Mouse (Mus musculus): ENCODE results near the gene Ino80d. TPM values are rescaled to one million over a fixed set of nuclear protein-coding genes. Genes with fewer than 3 reads are reported as not detected.

The Ino80d gene
- polyA plus RNA-seq, 1 experiment from 2014 or later, result 13.8 TPM

GRCm38 (mm10) chr1:62993348-62993747 lies 121.1 kb downstream of the Ino80d start:
- Histone ChIP-seq H3K4me2 (no peak overlapping the region), H3K9me3 (replicated peaks; ENCODE audit: control insufficient read depth, low read length) (0 out of 2 replicates have a peak, but pooled peaks cover 2% of the 10 kb centered on the region), H3K4me1 (ENCODE audit: control insufficient read depth, insufficient read depth, low read length) (peaks cover 9% of the 10 kb centered on the region), H3K27ac (ENCODE audit: low read depth, low read length) (peak overlapping the region; percentile 81), H3K4me3 (ENCODE audit: low read depth, low read length) (no peak overlapping the region), H3K27me3 (ENCODE audit: control insufficient read depth, insufficient read depth, low read length) (no peaks in the 10 kb centered on the region), H3K9ac (ENCODE audit: low read depth, low read length) (no peak overlapping the region), H3K36me3 (ENCODE audit: control insufficient read depth, insufficient read depth, low read length) (no peaks in the 10 kb centered on the region)
- 25% methylated on average over 1 of the region's 1 CpGs for WGBS (ENCODE audit: insufficient replicate concordance)
- 0 out of 2 replicates have a peak, but pooled peaks have one; percentile 25 for ATAC-seq (replicated peaks; ENCODE audit: insufficient number of reproducible peaks, low FRiP score, low TSS enrichment)

GRCm38 (mm10) chr1:62992648-62993047 lies 121.8 kb downstream of the Ino80d start:
- Histone ChIP-seq H3K36me3 (ENCODE audit: control insufficient read depth, insufficient read depth, low read length) (no peaks in the 10 kb centered on the region), H3K4me2 (0 out of 2 replicates have a peak overlapping the region, but pooled peaks have one; percentile 20), H3K4me1 (ENCODE audit: control insufficient read depth, insufficient read depth, low read length) (peaks cover 9% of the 10 kb centered on the region), H3K4me3 (ENCODE audit: low read depth, low read length) (no peak overlapping the region), H3K9ac (ENCODE audit: low read depth, low read length) (no peak overlapping the region), H3K27me3 (ENCODE audit: control insufficient read depth, insufficient read depth, low read length) (no peaks in the 10 kb centered on the region), H3K27ac (ENCODE audit: low read depth, low read length) (peak overlapping the region; percentile 81), H3K9me3 (replicated peaks; ENCODE audit: control insufficient read depth, low read length) (0 out of 2 replicates have a peak, but pooled peaks cover 2% of the 10 kb centered on the region)
- peak; percentile 76 for ATAC-seq (replicated peaks; ENCODE audit: insufficient number of reproducible peaks, low FRiP score, low TSS enrichment)
- WGBS (ENCODE audit: insufficient replicate concordance), result 15% methylated on average over 5 of the region's 5 CpGs

DNA sequence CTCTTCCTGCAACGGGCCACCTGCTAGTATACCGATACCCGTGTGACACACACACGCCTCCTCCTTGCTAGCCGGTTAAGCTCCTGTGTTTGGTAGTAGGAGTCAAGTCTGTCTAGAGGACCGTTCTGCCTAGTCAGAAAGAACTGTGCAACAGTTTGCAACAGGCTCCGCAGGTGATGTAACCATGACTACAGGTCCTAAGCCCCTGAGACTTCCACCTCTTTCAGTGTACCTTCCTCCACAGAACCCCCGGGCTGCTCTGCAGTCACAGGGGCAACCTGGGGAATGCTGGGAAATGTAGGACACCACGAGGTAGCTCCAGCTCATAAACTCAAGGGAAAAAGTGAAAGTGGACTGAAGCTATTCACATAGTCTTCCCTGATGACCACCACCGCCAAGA lies 123.4 kb downstream of the Ino80d start:
- Histone ChIP-seq H3K9me3 (replicated peaks; ENCODE audit: control insufficient read depth, low read length) (0 out of 2 replicates have a peak, but pooled peaks cover 2% of the 10 kb centered on the region), H3K4me2 (no peak overlapping the region), H3K4me3 (ENCODE audit: low read depth, low read length) (no peak overlapping the region), H3K9ac (ENCODE audit: low read depth, low read length) (no peak overlapping the region), H3K27me3 (ENCODE audit: control insufficient read depth, insufficient read depth, low read length) (no peaks in the 10 kb centered on the region), H3K27ac (ENCODE audit: low read depth, low read length) (no peak overlapping the region), H3K4me1 (ENCODE audit: control insufficient read depth, insufficient read depth, low read length) (peaks cover 9% of the 10 kb centered on the region), H3K36me3 (ENCODE audit: control insufficient read depth, insufficient read depth, low read length) (no peaks in the 10 kb centered on the region)
- 84% methylated on average over 10 of the region's 10 CpGs for WGBS (ENCODE audit: insufficient replicate concordance)
- no peak for ATAC-seq (replicated peaks; ENCODE audit: insufficient number of reproducible peaks, low FRiP score, low TSS enrichment)

DNA sequence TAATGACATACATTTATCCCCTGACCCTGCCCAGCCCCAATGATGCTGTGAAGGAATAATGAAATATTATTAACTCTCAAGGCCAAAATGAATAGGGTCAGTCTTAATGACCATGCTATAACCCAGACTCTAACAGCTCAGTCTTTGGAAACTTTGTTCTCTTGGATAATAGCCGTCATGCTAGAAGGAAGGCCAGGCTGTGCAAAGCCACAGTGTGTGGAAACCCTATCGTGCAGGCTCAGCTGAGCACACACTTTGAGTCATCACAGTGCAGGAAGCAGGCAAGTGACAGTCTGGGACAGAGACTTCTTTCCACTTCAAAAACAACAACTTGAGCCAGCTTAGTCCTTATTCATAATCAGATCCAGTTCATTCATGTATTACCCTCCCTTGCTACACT lies 126.9 kb downstream of the Ino80d start:
- Histone ChIP-seq H3K36me3 (ENCODE audit: control insufficient read depth, insufficient read depth, low read length) (no peaks in the 10 kb centered on the region), H3K4me1 (ENCODE audit: control insufficient read depth, insufficient read depth, low read length) (peaks cover 6% of the 10 kb centered on the region), H3K27me3 (ENCODE audit: control insufficient read depth, insufficient read depth, low read length) (no peaks in the 10 kb centered on the region), H3K9ac (ENCODE audit: low read depth, low read length) (no peak overlapping the region), H3K4me2 (no peak overlapping the region), H3K27ac (ENCODE audit: low read depth, low read length) (no peak overlapping the region), H3K9me3 (replicated peaks; ENCODE audit: control insufficient read depth, low read length) (no peaks in the 10 kb centered on the region), H3K4me3 (ENCODE audit: low read depth, low read length) (no peak overlapping the region)
- no peak for ATAC-seq (replicated peaks; ENCODE audit: insufficient number of reproducible peaks, low FRiP score, low TSS enrichment)
- 45% methylated on average over 2 of the region's 2 CpGs for WGBS (ENCODE audit: insufficient replicate concordance)

DNA sequence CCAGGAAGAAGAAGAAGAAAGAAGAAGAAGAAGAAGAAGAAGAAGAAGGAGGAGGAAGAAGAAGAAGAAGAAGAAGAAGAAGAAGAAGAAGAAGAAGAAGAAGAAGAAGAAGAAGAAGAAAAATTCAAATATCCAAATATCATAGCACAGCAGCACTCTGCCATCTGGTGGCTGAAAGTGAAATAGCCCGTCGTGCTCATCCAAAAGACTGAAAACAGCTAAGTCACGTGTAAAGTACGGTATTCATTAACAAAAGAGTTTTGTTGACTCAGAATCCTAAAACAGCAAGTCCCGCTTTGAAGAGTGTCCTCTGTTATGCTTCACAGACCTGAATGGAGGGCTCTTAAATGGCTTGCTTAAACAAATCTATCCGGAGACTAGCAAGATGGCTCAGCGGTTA lies 128.2 kb downstream of the Ino80d start:
- Histone ChIP-seq H3K27ac (ENCODE audit: low read depth, low read length) (no peak overlapping the region), H3K9ac (ENCODE audit: low read depth, low read length) (no peak overlapping the region)
- ATAC-seq (replicated peaks; ENCODE audit: insufficient number of reproducible peaks, low FRiP score, low TSS enrichment), result no peak

GRCm38 (mm10) chr1:62984566-62984965 lies 129.9 kb downstream of the Ino80d start:
- H3K27me3 ChIP-seq (ENCODE audit: control insufficient read depth, insufficient read depth, low read length), result no peaks in the 10 kb centered on the region
- H3K9me3 ChIP-seq (replicated peaks; ENCODE audit: control insufficient read depth, low read length), result no peaks in the 10 kb centered on the region
- H3K36me3 ChIP-seq (ENCODE audit: control insufficient read depth, insufficient read depth, low read length), result no peaks in the 10 kb centered on the region
- peak overlapping the region; percentile 55 for H3K4me2 ChIP-seq
- H3K4me3 ChIP-seq (ENCODE audit: low read depth, low read length), result peak overlapping the region; percentile 25
- 26% methylated on average over 11 of the region's 11 CpGs for WGBS (ENCODE audit: insufficient replicate concordance)
- H3K9ac ChIP-seq (ENCODE audit: low read depth, low read length), result peak overlapping the region; percentile 31
- no peaks in the 10 kb centered on the region; the same call in 1 of the 2 replicates for H3K4me1 ChIP-seq (ENCODE audit: control insufficient read depth, insufficient read depth, low read length)
- no peak for ATAC-seq (replicated peaks; ENCODE audit: insufficient number of reproducible peaks, low FRiP score, low TSS enrichment)
- peak overlapping the region; percentile 59; the same call in 1 of the 2 replicates for H3K27ac ChIP-seq (ENCODE audit: low read depth, low read length)

More for the DNA sequence above, 128.2 kb downstream of the Ino80d start:
- no peaks in the 10 kb centered on the region for H3K27me3 ChIP-seq (ENCODE audit: control insufficient read depth, insufficient read depth, low read length)
- 21% methylated on average over 7 of the region's 7 CpGs for whole genome bisulfite sequencing (ENCODE audit: insufficient replicate concordance)
- peak overlapping the region; percentile 45 for H3K4me2 ChIP-seq
- no peaks in the 10 kb centered on the region; the same call in 1 of the 2 replicates for H3K4me1 ChIP-seq (ENCODE audit: control insufficient read depth, insufficient read depth, low read length)
- H3K36me3 ChIP-seq (ENCODE audit: control insufficient read depth, insufficient read depth, low read length), result no peaks in the 10 kb centered on the region
- no peak overlapping the region for H3K4me3 ChIP-seq (ENCODE audit: low read depth, low read length)
- H3K9me3 ChIP-seq (replicated peaks; ENCODE audit: control insufficient read depth, low read length), result no peaks in the 10 kb centered on the region

DNA sequence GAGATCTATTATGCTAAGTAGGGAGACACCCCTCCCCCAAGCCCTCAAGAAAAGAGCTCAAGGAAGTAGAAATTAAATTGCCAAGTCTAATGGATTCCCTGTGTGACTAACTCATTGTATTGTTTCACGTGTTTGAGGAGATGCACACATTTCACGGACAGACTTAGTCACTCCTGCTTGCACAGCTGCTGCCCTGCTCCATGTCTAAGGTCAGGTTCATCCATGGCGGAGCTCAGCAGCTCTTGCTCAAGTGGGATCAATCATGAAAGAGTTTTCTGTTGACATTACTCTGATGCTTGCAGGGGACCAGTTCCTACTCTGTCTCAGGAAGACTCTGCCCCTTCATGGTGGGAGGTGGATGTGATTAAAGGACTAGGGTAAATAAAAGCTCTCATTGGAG lies 137.7 kb downstream of the Ino80d start:
- Histone ChIP-seq H3K4me3 (ENCODE audit: low read depth, low read length) (no peak overlapping the region), H3K4me2 (no peak overlapping the region), H3K4me1 (ENCODE audit: control insufficient read depth, insufficient read depth, low read length) (no peaks in the 10 kb centered on the region), H3K36me3 (ENCODE audit: control insufficient read depth, insufficient read depth, low read length) (no peaks in the 10 kb centered on the region), H3K27ac (ENCODE audit: low read depth, low read length) (no peak overlapping the region), H3K27me3 (ENCODE audit: control insufficient read depth, insufficient read depth, low read length) (no peaks in the 10 kb centered on the region), H3K9me3 (replicated peaks; ENCODE audit: control insufficient read depth, low read length) (no peaks in the 10 kb centered on the region), H3K9ac (ENCODE audit: low read depth, low read length) (no peak overlapping the region)
- no peak for ATAC-seq (replicated peaks; ENCODE audit: insufficient number of reproducible peaks, low FRiP score, low TSS enrichment)
- WGBS (ENCODE audit: insufficient replicate concordance), result 79% methylated on average over 3 of the region's 3 CpGs

DNA sequence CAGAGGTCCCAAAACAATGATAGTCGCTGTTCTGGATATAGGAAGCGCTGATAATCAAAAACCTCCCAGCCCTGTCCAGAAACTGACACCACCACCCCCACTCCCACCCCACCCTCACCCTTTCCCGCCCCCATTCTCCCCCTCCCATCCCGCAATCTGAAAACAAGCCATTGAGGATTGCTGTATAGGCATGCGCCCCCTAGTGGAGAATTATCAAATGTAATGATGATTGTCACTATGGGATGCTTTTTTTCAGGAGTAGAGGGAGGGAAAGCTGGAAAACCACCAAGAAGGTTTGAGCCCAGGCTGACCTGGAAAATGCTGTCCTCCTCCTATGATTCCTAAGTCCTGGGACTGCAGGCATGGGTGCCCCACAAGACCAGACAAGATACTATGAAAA lies 147.6 kb downstream of the Ino80d start:
- Histone ChIP-seq H3K4me1 (ENCODE audit: control insufficient read depth, insufficient read depth, low read length) (no peaks in the 10 kb centered on the region), H3K4me2 (peak overlapping the region; percentile 44), H3K27me3 (ENCODE audit: control insufficient read depth, insufficient read depth, low read length) (peaks cover 2% of the 10 kb centered on the region; the same call in 1 of the 2 replicates), H3K9me3 (replicated peaks; ENCODE audit: control insufficient read depth, low read length) (no peaks in the 10 kb centered on the region), H3K36me3 (ENCODE audit: control insufficient read depth, insufficient read depth, low read length) (no peaks in the 10 kb centered on the region), H3K9ac (ENCODE audit: low read depth, low read length) (no peak overlapping the region), H3K4me3 (ENCODE audit: low read depth, low read length) (no peak overlapping the region), H3K27ac (ENCODE audit: low read depth, low read length) (no peak overlapping the region)
- 21% methylated on average over 5 of the region's 5 CpGs for whole genome bisulfite sequencing (ENCODE audit: insufficient replicate concordance)
- no peak for ATAC-seq (replicated peaks; ENCODE audit: insufficient number of reproducible peaks, low FRiP score, low TSS enrichment)

DNA sequence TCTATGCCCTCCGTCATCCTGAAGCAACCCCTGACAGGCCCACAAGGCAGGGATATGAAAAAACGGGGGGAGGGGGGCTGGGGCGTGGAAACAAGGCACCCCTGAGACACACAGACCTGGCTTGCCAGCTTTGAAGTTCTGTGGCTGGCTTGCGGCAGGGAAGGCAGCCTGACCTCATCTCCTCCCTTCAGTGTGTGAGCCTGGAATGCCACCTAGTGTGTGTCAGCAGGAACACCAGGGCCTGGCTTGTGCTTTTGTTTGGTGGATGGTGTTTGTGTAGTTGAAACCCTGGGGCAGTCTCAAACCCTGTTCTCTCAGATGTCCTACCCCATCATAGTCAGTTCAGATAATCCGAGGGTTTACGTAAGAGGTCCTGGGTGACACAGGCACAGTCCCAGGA lies 150.2 kb downstream of the Ino80d start:
- no peak overlapping the region for H3K4me2 ChIP-seq
- no peaks in the 10 kb centered on the region for H3K4me1 ChIP-seq (ENCODE audit: control insufficient read depth, insufficient read depth, low read length)
- ATAC-seq (replicated peaks; ENCODE audit: insufficient number of reproducible peaks, low FRiP score, low TSS enrichment), result peak; percentile 61; the same call in 1 of the 2 replicates
- peaks cover 2% of the 10 kb centered on the region; the same call in 1 of the 2 replicates for H3K27me3 ChIP-seq (ENCODE audit: control insufficient read depth, insufficient read depth, low read length)
- no peaks in the 10 kb centered on the region for H3K9me3 ChIP-seq (replicated peaks; ENCODE audit: control insufficient read depth, low read length)
- H3K36me3 ChIP-seq (ENCODE audit: control insufficient read depth, insufficient read depth, low read length), result no peaks in the 10 kb centered on the region
- H3K9ac ChIP-seq (ENCODE audit: low read depth, low read length), result no peak overlapping the region
- no peak overlapping the region for H3K4me3 ChIP-seq (ENCODE audit: low read depth, low read length)
- 17% methylated on average over 6 of the region's 6 CpGs for WGBS (ENCODE audit: insufficient replicate concordance)
- H3K27ac ChIP-seq (ENCODE audit: low read depth, low read length), result no peak overlapping the region
